Mouse (Mus musculus): Measurements from ENCODE around the gene Top3a.

- TF ChIP-seq CTCF (IDR thresholded peaks at IDR 0.05), result no peak
- TF ChIP-seq EP300 (IDR thresholded peaks at IDR 0.05), result no peak
Measured at GRCm38 (mm10) chr11:60770776-60771175, 6.4 kb downstream of the Top3a start.
